Comparison of ENCODE assay signal across 8 mouse cellular contexts in genomic region chr11:116490232-116491107, GRCm38 (mm10). TPM values are rescaled to one million over a fixed set of nuclear protein-coding genes. Genes with fewer than 3 reads are reported as not detected.
DNase-seq lines count a peak whose midpoint lies in the region; ATAC-seq and TF ChIP-seq lines count a peak whose summit lies in the region.

No protein-coding gene starts in this region.

- DNase-seq in CD4-positive helper T cell, adult 2 months (ENCODE audit: low read depth, low spot score) = peak; percentile 93
- peak; percentile 97 for DNase-seq in brain, embryonic 14.5 days (ENCODE audit: low read depth)
- peak; percentile 90 for DNase-seq in liver
- peak; percentile 71 to 79 for DNase-seq in monocyte, adult 2 months (ENCODE audit: low read depth in 1 of 2, low spot score in 2 of 2)
- peak; percentile 83 to 85 for DNase-seq in spleen, postnatal 14 days (ENCODE audit: low spot score in 2 of 2)

- WGBS in heart, embryonic 11.5 days (ENCODE audit: insufficient replicate concordance) = under 1% methylated on average over 62 of the region's 62 CpGs
- under 1% methylated on average over 59 of the region's 62 CpGs for WGBS in kidney, embryonic 15.5 days

- ATAC-seq in erythroblast, adult 5-6 weeks (replicated peaks; ENCODE audit: low FRiP score, poor library complexity, severe bottlenecking) = peak; percentile 88
- peak; percentile 88 for ATAC-seq in heart, embryonic 11.5 days (replicated peaks; ENCODE audit: insufficient number of reproducible peaks, low FRiP score, low TSS enrichment)
- peak; percentile 95 for ATAC-seq in kidney, embryonic 15.5 days (replicated peaks; ENCODE audit: low FRiP score)

- peak; percentile 100 for TF ChIP-seq POLR2A in brain, embryonic 14.5 days (IDR thresholded peaks at IDR 0.05; ENCODE audit: borderline replicate concordance, extremely low read depth, insufficient read depth, insufficient read length, poor library complexity, severe bottlenecking)

- H3K9ac ChIP-seq in heart, embryonic 11.5 days (ENCODE audit: low read depth, low read length) = peak overlapping the region; percentile 96
- H3K9ac ChIP-seq in kidney, embryonic 15.5 days = peak overlapping the region; percentile 90

- peaks cover 4% of the 10 kb centered on the region for H3K36me3 ChIP-seq in heart, embryonic 11.5 days (ENCODE audit: control insufficient read depth, insufficient read depth, low read length)
- H3K36me3 ChIP-seq in kidney, embryonic 15.5 days = peaks cover 32% of the 10 kb centered on the region

- peak overlapping the region; percentile 83 for H3K4me2 ChIP-seq in heart, embryonic 11.5 days
- peak overlapping the region; percentile 71 for H3K4me2 ChIP-seq in kidney, embryonic 15.5 days

- peaks cover 3% of the 10 kb centered on the region; the same call in 1 of the 2 replicates for H3K4me1 ChIP-seq in heart, embryonic 11.5 days (ENCODE audit: control insufficient read depth, insufficient read depth, low read length)
- peaks cover 28% of the 10 kb centered on the region for H3K4me1 ChIP-seq in kidney, embryonic 15.5 days

- TF ChIP-seq CTCF in brain, embryonic 14.5 days (IDR thresholded peaks at IDR 0.05; ENCODE audit: borderline replicate concordance, extremely low read depth, insufficient read depth, insufficient read length) = no peak

- no peaks in the 10 kb centered on the region for H3K27me3 ChIP-seq in heart, embryonic 11.5 days (ENCODE audit: control insufficient read depth, insufficient read depth, low read length)
- no peaks in the 10 kb centered on the region for H3K27me3 ChIP-seq in kidney, embryonic 15.5 days

- peak overlapping the region; percentile 92 for H3K27ac ChIP-seq in heart, embryonic 11.5 days (ENCODE audit: low read depth, low read length)
- peak overlapping the region; percentile 94 for H3K27ac ChIP-seq in kidney, embryonic 15.5 days

- H3K9me3 ChIP-seq in heart, embryonic 11.5 days (replicated peaks; ENCODE audit: control insufficient read depth, low read length) = no peaks in the 10 kb centered on the region
- no peaks in the 10 kb centered on the region for H3K9me3 ChIP-seq in kidney, embryonic 15.5 days (replicated peaks)

- H3K4me3 ChIP-seq in heart, embryonic 11.5 days (ENCODE audit: low read depth, low read length) = peak overlapping the region; percentile 99
- peak overlapping the region; percentile 86 for H3K4me3 ChIP-seq in kidney, embryonic 15.5 days (replicated peaks)

RNA-seq across cellular contexts. Expression of gene Prpsap1, which starts 3.5 kb away (rescaled TPM):
- polyA plus RNA-seq in brain, embryonic 14.5 days (2012; rRNA removed) = 120 and 132 TPM in 2 replicates
- total RNA-seq in erythroblast, adult 5-6 weeks (2015; ENCODE audit: low replicate concordance) = 9.8 and 11.1 TPM in 2 replicates
- 9.2 and 14.1 TPM in 2 replicates for total RNA-seq in erythroblast, adult 5-6 weeks (2017; ENCODE audit: low replicate concordance)
- polyA plus RNA-seq in heart, embryonic 11.5 days (2014; fragmentation: Nextera tagmentation; extraction: Ambion mirVana) = 96.5 and 101 TPM in 2 replicates
- 196 and 208 TPM in 2 replicates for polyA plus RNA-seq in kidney, embryonic 15.5 days (2015; fragmentation: Nextera tagmentation; extraction: Ambion mirVana)

RNA-seq across cellular contexts. Expression of gene Qrich2, which starts 24.4 kb away (rescaled TPM):
- polyA plus RNA-seq in brain, embryonic 14.5 days (2012; rRNA removed) = 0.14 and 0.15 TPM in 2 replicates
- not detected in 2 replicates for total RNA-seq in erythroblast, adult 5-6 weeks (2015; ENCODE audit: low replicate concordance)
- total RNA-seq in erythroblast, adult 5-6 weeks (2017; ENCODE audit: low replicate concordance) = 0.17 TPM in 1 of 2 replicates, not detected in the other
- polyA plus RNA-seq in heart, embryonic 11.5 days (2014; fragmentation: Nextera tagmentation; extraction: Ambion mirVana) = 0.31 TPM in 1 of 2 replicates, not detected in the other
- 0.14 and 0.30 TPM in 2 replicates for polyA plus RNA-seq in kidney, embryonic 15.5 days (2015; fragmentation: Nextera tagmentation; extraction: Ambion mirVana)

RNA-seq across cellular contexts. Expression of gene Sphk1, which starts 40.3 kb away (rescaled TPM):
- 2.4 and 3.6 TPM in 2 replicates for polyA plus RNA-seq in brain, embryonic 14.5 days (2012; rRNA removed)
- total RNA-seq in erythroblast, adult 5-6 weeks (2015; ENCODE audit: low replicate concordance) = 14.2 and 15.9 TPM in 2 replicates
- total RNA-seq in erythroblast, adult 5-6 weeks (2017; ENCODE audit: low replicate concordance) = 45.3 and 46.3 TPM in 2 replicates
- 2.1 and 3.0 TPM in 2 replicates for polyA plus RNA-seq in heart, embryonic 11.5 days (2014; fragmentation: Nextera tagmentation; extraction: Ambion mirVana)
- 4.1 and 6.3 TPM in 2 replicates for polyA plus RNA-seq in kidney, embryonic 15.5 days (2015; fragmentation: Nextera tagmentation; extraction: Ambion mirVana)

RNA-seq across cellular contexts. Expression of gene Ubald2, which starts 56.6 kb away (rescaled TPM):
- polyA plus RNA-seq in brain, embryonic 14.5 days (2012; rRNA removed) = 203 and 296 TPM in 2 replicates
- 46.6 and 59.0 TPM in 2 replicates for total RNA-seq in erythroblast, adult 5-6 weeks (2015; ENCODE audit: low replicate concordance)
- total RNA-seq in erythroblast, adult 5-6 weeks (2017; ENCODE audit: low replicate concordance) = 27.0 and 41.7 TPM in 2 replicates
- 60.6 and 68.3 TPM in 2 replicates for polyA plus RNA-seq in heart, embryonic 11.5 days (2014; fragmentation: Nextera tagmentation; extraction: Ambion mirVana)
- polyA plus RNA-seq in kidney, embryonic 15.5 days (2015; fragmentation: Nextera tagmentation; extraction: Ambion mirVana) = 45.7 and 58.1 TPM in 2 replicates

Comparison
In these comparisons a context has a peak if more than half of its experiments do, and no peak if none do; other contexts are left out.
1. Peak in every context shown above with its lines: DNase-seq, ATAC-seq, H3K4me3 ChIP-seq and H3K27ac ChIP-seq.